Mouse (Mus musculus) olfactory bulb, adult 2 months (tissue): Measurements from ENCODE around the gene Nrxn2.

ENCODE experiments used
- CTCF ChIP-seq: fragments of 200-500 bp; IDR thresholded peaks from 2 replicates; pipeline ENCODE4 v1.5.1; 2012; ENCODE audit warnings: low read depth, mild to moderate bottlenecking, low read length, moderate library complexity; ENCODE audit not compliant: insufficient read depth
- POLR2A ChIP-seq: fragments of 200-500 bp; IDR thresholded peaks from 2 replicates; pipeline ENCODE4 v1.6.1; 2012; ENCODE audit warnings: mild to moderate bottlenecking, low read depth, low read length, moderate library complexity; ENCODE audit not compliant: insufficient read depth

DNA sequence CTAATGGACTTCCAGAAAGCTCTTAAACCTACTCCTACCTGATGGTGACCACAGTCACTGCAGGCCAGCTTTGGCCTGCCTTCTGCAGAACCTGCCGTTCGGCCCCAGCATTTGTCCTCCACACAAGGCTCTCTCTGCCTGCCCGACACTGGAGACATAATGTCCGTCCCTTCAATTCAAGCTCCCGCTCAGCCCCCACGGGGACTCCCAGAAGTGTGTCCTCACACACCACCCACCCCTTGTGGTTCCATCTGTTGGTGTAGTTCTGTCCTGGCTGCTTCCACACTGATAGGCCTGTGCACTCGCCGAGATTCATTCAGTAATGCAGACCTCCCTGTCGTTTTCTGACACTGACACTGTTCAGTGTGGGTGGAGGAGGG is 2.7 kb downstream of the Nrxn2 start:
- TF ChIP-seq CTCF (no peak), POLR2A (no peak)
